Mouse (Mus musculus) NIH3T3 (cell line): ENCODE data around the gene Tectb.
"Not testable (repeated sequence)": the region's sequence is repeated elsewhere in the genome, so short reads cannot be mapped to it uniquely, and the experiment has no call there.

Experiments
- DNase-seq: peaks from one replicate; pipeline ENCODE4 v3.0.0-alpha.2; 2012; ENCODE audit warnings: low read depth

The Tectb gene

GRCm38 (mm10) chr19:55165183-55165865 is 15.2 kb upstream of the Tectb start:
- DNase-seq, result no peak

DNA sequence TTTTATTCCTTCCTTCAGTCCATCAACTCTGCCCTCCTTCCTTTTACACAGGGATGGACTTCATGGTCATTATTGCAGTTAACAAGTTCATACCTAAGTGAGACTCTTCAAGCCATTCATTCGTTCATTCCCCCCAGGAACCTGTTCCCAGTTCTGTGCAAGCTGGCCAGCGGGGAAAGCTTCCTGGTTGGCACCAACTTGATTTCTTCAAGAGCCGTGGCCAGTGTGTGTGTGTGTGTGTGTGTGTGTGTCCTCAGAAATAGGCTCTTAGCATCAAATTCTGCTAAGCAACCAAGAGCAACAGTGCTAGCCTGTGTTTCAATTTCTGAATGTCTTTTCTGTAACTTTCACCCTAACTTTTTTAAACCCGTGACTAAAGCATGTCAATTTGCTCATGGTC is 14.6 kb upstream of the Tectb start:
- no peak for DNase-seq

GRCm38 (mm10) chr19:55166741-55167140 is 13.8 kb upstream of the Tectb start:
- no peak for DNase-seq

- no peak for DNase-seq
These were observed 12.8 kb upstream of the Tectb start for GRCm38 (mm10) chr19:55167741-55168140.

- DNase-seq, result no peak
These were observed 12.2 kb upstream of the Tectb start for GRCm38 (mm10) chr19:55168360-55168759.

DNA sequence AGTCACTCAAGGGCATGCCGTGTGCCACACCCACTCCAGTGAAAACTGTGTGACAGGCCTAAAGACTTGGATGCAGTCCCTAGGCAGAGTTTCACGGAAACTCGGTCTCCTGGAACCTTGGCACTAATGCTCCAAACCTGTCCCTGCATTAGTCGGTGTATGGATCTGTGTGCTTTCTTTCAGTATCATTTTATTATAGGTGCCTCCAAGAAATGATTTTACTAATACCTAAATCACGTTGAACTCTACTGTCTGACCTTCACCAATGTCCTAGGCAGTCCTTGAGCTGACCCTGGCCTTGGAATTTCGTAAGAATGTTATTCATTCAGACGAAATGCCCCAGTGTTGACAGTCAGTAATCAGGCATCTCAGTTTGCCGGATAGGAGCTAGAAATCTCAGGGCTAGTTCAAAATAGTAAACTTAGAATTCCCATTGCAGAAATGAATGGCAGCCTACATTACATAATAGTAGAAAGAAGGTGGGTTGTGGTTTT is 11.2 kb upstream of the Tectb start:
- DNase-seq, result not testable (repeated sequence)

- DNase-seq, result no peak
These were observed 10.1 kb upstream of the Tectb start for GRCm38 (mm10) chr19:55170399-55170798.

DNA sequence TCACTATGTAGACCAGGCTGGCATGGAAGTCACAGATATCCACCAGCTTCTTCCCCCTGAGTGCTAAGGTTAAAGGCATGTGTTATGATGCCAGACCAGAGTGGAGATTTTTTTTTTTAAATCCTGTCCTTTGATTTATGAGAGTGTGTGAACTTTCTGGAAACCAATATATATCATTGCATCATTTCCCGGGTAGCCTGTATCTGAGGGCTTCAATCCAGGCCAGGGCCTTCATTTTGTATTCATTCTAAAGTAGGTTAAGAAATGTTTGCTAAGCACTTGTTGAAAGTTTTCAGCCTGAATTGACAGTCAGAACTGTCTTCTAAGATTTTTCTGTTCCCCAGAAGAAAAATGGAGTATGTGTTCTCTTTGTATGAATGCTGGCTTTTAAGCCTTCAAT is 8.9 kb upstream of the Tectb start:
- DNase-seq, result peak; percentile 22

- DNase-seq, result no peak
These were observed 3.4 kb upstream of the Tectb start for GRCm38 (mm10) chr19:55177143-55177542.

DNA sequence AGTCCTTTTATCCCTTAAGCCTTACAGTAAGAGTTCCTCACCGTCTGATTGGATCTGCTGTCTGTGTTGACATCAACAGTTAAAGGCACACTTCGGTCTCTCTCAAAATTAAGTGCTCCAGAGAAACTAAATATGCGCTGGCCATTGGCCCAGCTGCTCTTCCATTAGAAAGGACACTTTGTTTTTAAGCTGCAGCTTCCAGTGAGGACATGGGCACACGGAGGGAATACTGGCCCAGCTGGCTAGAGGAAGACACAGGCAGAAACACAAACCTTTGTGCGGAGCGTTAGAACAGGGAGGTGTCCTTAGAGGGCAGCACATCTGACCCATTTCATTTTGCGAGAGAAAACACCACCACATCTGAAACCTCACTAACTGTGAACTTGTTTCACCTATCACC is 3.9 kb downstream of the Tectb start:
- no peak for DNase-seq

- no peak for DNase-seq
These were observed 4.5 kb downstream of the Tectb start for GRCm38 (mm10) chr19:55185074-55185473.

GRCm38 (mm10) chr19:55185651-55186050 is 5.1 kb downstream of the Tectb start:
- DNase-seq, result no peak

GRCm38 (mm10) chr19:55190065-55190464 is 9.5 kb downstream of the Tectb start:
- DNase-seq, result no peak

- no peak for DNase-seq
These were observed 11.1 kb downstream of the Tectb start for GRCm38 (mm10) chr19:55191596-55191995.

GRCm38 (mm10) chr19:55192254-55192945 is 11.9 kb downstream of the Tectb start:
- no peak for DNase-seq

DNA sequence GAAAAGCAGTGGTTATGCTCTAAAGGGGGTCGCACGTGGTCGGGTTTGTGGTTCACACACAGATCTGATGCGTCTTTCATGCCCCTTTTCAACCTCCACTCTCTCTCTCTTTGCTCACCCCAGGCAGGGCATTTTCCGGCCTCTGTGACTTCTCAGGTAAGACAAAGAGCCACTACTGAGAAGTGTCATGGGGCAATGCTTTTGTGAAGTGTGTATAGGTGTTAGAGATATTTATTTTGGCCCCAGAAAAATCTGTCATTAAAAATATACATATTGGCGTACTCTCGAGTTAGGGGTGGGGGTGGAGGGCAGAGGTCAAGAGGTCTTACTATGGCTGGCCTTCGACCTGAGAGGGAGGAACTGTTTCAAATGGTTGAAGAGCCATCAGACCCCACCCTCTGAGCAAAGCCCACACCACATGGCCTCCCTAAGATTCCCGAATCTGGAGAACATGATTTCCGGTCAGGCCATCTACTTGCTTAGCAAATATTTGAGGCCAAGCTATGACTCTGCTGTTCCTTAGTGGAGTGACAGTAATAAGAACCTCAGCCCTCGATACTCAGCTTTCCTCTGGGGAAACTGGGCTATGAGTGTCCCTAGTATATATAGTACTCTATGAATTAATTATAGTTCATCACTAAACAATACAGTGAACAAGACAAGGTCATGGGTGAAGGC is 13.3 kb downstream of the Tectb start:
- no peak for DNase-seq

DNA sequence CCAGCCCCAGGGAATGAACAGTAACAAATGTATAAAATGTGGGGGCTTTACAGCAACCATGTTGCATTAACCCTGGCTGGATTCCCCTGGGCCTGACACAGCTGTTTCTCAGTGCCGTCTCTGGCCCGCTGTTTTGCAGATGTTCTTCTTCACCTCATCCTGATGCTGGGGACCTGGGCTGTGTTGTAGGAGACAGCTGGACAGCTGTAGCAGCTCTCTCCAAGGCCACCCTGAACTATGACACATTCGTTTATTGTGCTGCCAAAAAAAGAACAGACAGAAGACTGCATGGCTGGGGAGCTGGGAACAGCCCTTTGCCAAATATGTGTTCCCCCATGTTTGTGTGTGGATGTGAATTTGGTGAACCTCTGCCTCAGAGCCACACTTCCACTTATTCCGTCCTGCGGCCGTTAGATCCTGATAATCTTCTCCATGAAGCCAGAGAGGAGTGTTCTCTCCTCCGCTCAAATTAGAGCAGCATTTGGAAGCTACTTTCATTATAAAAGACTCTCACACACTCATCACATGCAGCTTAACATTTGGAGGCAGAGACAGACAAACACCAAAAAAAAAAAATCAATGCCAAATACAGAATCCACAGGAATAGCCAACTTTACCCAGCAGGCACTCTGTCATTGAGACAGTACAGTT is 14.1 kb downstream of the Tectb start:
- DNase-seq, result no peak

DNA sequence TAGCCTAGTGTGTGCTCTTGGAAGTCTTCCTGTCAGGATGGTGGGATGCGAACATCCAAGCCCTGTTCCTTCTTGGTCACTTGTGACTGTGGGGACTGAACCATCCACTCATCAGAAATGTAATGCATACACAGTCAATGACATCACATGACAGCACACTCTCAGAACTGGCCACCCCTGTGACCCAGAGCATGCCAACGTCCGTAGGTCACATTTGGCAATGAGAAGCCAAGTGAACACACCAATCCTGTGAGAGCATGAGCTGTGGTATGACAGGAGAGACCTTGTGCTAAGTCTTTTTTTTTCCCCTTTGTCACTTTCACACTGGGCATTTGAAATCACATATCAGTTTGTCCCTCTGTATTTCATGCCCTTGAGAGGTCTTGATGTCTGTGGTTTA is 15.0 kb downstream of the Tectb start:
- no peak for DNase-seq

GRCm38 (mm10) chr19:55198303-55198702 is 17.8 kb downstream of the Tectb start:
- DNase-seq, result peak; percentile 83

DNA sequence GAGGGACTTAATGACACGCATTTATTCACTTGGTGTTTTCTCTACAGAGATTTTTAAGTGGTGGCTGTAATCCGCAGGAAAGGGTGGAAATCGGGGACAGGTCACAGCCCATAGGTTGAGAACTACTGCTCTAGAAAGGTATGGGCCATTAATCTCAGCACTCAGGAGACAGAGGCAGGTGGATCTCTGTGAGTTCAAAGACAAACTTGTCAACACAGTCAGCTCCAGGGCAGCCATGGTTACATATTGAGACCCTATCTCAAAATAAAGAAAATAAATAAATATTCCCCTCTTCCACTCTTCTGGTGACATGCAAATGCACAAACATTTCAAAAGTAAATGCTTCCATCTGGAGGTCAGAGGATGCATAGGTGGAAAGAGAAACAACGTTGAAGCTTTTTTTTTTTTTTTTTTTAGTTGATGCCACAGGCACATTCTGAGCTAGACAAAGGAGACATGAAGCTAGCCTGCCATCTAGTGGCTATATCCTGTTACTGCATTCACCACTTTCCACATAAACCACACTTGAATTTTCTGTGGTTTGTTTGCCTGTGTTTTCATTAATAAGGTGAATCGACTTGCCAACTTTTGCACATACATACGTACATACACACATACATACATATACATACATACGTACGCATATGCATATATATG is 26.1 kb downstream of the Tectb start:
- DNase-seq, result peak; percentile 86

DNA sequence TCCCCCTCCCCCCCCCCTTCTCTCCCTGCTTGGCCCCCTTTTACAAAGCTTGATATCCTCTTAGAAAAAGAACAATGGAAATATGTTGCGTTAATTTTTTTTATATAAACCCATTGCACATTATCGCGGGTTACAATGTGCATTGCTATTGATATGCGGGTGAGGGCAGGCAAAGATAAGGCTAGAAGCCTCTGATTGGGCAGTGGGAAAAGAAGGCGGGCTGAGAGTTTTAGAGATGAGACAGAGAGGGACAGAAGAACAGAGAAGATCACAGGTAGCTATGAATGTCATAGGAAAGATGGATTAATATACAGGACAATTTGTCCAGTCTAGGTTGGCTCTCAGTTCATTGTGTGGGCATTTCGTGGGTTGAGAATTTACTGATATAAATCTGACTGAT is 26.7 kb downstream of the Tectb start:
- DNase-seq, result no peak
